Mouse (Mus musculus): ENCODE measurements around the gene Serf1. TPM values are rescaled to one million over a fixed set of nuclear protein-coding genes. Genes with fewer than 3 reads are reported as not detected.
"Not testable (repeated sequence)": the region's sequence is repeated elsewhere in the genome, so short reads cannot be mapped to it uniquely, and the experiment has no call there.

Gene Serf1
- polyA plus RNA-seq, 1 experiment from 2014 or later = 453 TPM

DNA sequence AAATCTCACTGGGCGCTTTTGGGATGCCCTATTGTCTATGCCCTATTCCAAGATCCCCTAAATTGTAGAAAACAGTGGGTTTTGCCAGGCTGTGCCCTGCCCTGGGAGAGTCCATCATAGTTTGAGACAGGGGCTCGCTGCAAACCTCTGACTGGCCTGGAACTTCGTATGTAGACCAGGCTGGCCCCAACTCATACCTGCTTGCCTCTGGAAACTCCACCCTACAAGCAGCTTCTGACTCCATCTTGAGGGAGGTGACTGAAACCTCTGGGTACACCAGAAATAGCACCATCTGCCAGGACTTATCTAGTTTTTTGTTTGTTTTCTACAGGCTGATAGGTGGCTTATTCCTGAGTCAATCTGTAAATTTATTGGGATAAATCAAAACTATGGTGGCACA lies 16.2 kb downstream of the Serf1 start:
- H3K27ac ChIP-seq (replicated peaks; ENCODE audit: low read depth, low read length) = no peak overlapping the region
- no peaks in the 10 kb centered on the region for H3K9me3 ChIP-seq (ENCODE audit: control insufficient read depth, low read length)
- H3K4me2 ChIP-seq (ENCODE audit: low read length) = peak overlapping the region; percentile 76
- no peaks in the 10 kb centered on the region for H3K27me3 ChIP-seq (ENCODE audit: control insufficient read depth, insufficient read depth, low read length)
- peak overlapping the region; percentile 96 for H3K4me3 ChIP-seq (replicated peaks; ENCODE audit: low read depth, low read length)
- no peak for DNase-seq
- peaks cover 23% of the 10 kb centered on the region for H3K36me3 ChIP-seq (ENCODE audit: control insufficient read depth, insufficient read depth, low read length)
- peaks cover 11% of the 10 kb centered on the region for H3K4me1 ChIP-seq (ENCODE audit: control insufficient read depth, insufficient read depth, low read length)
- peak overlapping the region; percentile 55; the same call in 1 of the 2 replicates for H3K9ac ChIP-seq (replicated peaks; ENCODE audit: low read length)
- WGBS = 82% methylated on average over 3 of the region's 3 CpGs
- peak; percentile 59; the same call in 1 of the 2 replicates for ATAC-seq (ENCODE audit: low FRiP score, low TSS enrichment)

DNA sequence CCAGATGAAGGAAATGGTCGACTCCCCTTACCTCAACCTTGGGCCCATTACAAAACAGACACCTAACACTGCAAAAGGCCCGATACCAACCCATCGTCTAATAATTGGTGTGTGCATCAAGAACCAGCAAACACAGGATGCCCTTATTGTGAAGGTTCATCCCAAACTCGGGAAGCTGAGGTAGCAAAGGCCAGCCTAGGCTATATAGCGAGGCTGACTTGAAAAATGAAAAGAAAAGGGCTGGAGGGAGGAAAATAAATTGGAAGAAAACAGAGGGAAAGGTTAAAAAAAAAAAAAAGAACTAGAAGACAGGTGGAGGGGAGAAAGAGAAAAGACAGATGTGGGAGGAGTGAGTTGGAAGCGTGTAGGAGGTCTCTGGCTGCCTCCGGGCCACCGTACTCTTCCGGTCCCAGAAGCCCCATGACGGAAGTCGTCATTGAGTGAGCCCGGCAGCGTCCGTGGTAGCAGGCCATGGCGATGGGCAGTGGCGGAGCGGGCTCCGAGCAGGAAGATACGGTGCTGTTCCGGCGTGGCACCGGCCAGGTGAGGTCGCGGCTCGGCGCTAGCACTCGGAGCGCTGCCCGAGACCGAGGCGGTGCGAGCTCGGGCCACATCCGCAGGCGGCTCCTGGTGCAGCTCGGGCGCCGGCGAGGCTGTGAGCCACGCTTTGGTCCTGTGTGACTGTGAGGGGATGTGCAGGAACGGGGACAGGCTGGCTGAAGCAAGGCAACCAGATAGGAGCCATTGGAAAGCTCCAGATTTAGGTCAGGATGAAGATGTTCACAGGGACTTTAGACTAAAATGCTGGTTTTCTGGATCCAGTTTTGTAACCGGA lies 16.8 kb downstream of the Serf1 start, which contains the start of gene Smn1:
Smn1 (plus strand) TSS at position 430 of the 835 bp plus-strand sequence.
- Histone ChIP-seq H3K27ac (replicated peaks; ENCODE audit: low read depth, low read length) (peak within 1 kb of the TSS; percentile 15), H3K27me3 (ENCODE audit: control insufficient read depth, insufficient read depth, low read length) (no peaks in the 10 kb centered on the region), H3K36me3 (ENCODE audit: control insufficient read depth, insufficient read depth, low read length) (peaks cover 27% of the 10 kb centered on the region), H3K9me3 (ENCODE audit: control insufficient read depth, low read length) (no peaks in the 10 kb centered on the region), H3K4me1 (ENCODE audit: control insufficient read depth, insufficient read depth, low read length) (peaks cover 11% of the 10 kb centered on the region), H3K4me2 (ENCODE audit: low read length) (peak within 1 kb of the TSS; percentile 76), H3K9ac (replicated peaks; ENCODE audit: low read length) (peak within 1 kb of the TSS; percentile 81), H3K4me3 (replicated peaks; ENCODE audit: low read depth, low read length) (peak within 1 kb of the TSS; percentile 96)
- ATAC-seq (ENCODE audit: low FRiP score, low TSS enrichment) (peak; percentile 98), DNase-seq (peak; percentile 96)
- 5% methylated on average over 38 of the region's 42 CpGs for WGBS

GRCm38 (mm10) chr13:100125258-100125643 lies 17.4 kb downstream of the Serf1 start:
- H3K4me3 ChIP-seq (replicated peaks; ENCODE audit: low read depth, low read length) = peak overlapping the region; percentile 96
- H3K27ac ChIP-seq (replicated peaks; ENCODE audit: low read depth, low read length) = no peak overlapping the region
- H3K36me3 ChIP-seq (ENCODE audit: control insufficient read depth, insufficient read depth, low read length) = peaks cover 27% of the 10 kb centered on the region
- H3K9ac ChIP-seq (replicated peaks; ENCODE audit: low read length) = peak overlapping the region; percentile 81
- 5% methylated on average over 10 of the region's 10 CpGs for WGBS
- H3K4me1 ChIP-seq (ENCODE audit: control insufficient read depth, insufficient read depth, low read length) = peaks cover 11% of the 10 kb centered on the region
- ATAC-seq (ENCODE audit: low FRiP score, low TSS enrichment) = no peak; the same call in 1 of the 2 replicates
- no peaks in the 10 kb centered on the region for H3K27me3 ChIP-seq (ENCODE audit: control insufficient read depth, insufficient read depth, low read length)
- no peaks in the 10 kb centered on the region for H3K9me3 ChIP-seq (ENCODE audit: control insufficient read depth, low read length)
- H3K4me2 ChIP-seq (ENCODE audit: low read length) = peak overlapping the region; percentile 76
- DNase-seq = no peak

DNA sequence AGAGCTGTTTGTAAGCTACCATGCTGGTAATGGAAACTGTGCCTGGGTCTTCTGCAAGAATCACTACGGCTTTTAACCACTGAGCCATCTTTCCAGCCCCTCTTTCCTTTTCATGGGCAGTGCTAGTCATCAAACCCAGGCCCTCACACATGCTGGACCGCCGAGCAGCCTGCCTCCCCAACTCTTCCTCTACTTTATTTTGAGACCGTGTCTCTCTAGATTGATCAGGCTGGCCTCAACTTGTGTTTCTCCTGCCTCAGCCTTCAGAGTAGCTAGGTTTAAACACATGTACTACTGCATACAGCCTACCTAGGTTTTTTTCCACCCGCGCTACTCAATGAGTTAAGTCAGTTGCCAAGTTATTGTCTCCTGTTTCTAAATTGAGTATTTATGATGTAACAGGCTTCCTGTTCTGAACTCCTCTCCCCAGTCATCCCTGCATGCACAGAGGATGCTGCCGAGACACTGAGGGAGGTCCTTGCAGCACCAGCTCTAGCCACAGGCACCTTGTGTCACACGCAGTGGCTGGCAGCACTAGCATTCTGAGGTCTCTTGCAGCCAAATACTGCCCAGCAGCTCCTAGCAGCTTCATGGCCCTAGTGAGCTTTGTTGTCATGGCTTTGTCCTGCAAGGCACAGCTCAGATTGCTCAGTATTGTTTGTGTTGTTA lies 34.0 kb downstream of the Serf1 start:
- Histone ChIP-seq H3K9me3 (ENCODE audit: control insufficient read depth, low read length) (no peaks in the 10 kb centered on the region), H3K9ac (replicated peaks; ENCODE audit: low read length) (no peak overlapping the region), H3K36me3 (ENCODE audit: control insufficient read depth, insufficient read depth, low read length) (peaks cover 22% of the 10 kb centered on the region), H3K27ac (replicated peaks; ENCODE audit: low read depth, low read length) (no peak overlapping the region), H3K4me3 (replicated peaks; ENCODE audit: low read depth, low read length) (no peak overlapping the region), H3K4me1 (ENCODE audit: control insufficient read depth, insufficient read depth, low read length) (no peaks in the 10 kb centered on the region), H3K4me2 (ENCODE audit: low read length) (no peak overlapping the region), H3K27me3 (ENCODE audit: control insufficient read depth, insufficient read depth, low read length) (no peaks in the 10 kb centered on the region)
- ATAC-seq (ENCODE audit: low FRiP score, low TSS enrichment) (no peak), DNase-seq (no peak)
- 85% methylated on average over 8 of the region's 8 CpGs for WGBS

GRCm38 (mm10) chr13:100152659-100153058 lies 44.8 kb downstream of the Serf1 start:
- Histone ChIP-seq H3K4me3 (replicated peaks; ENCODE audit: low read depth, low read length) (no peak overlapping the region), H3K27ac (replicated peaks; ENCODE audit: low read depth, low read length) (no peak overlapping the region), H3K9ac (replicated peaks; ENCODE audit: low read length) (no peak overlapping the region), H3K36me3 (ENCODE audit: control insufficient read depth, insufficient read depth, low read length) (no peaks in the 10 kb centered on the region), H3K4me2 (ENCODE audit: low read length) (no peak overlapping the region), H3K9me3 (ENCODE audit: control insufficient read depth, low read length) (no peaks in the 10 kb centered on the region), H3K27me3 (ENCODE audit: control insufficient read depth, insufficient read depth, low read length) (no peaks in the 10 kb centered on the region), H3K4me1 (ENCODE audit: control insufficient read depth, insufficient read depth, low read length) (no peaks in the 10 kb centered on the region)
- 60% methylated on average over 1 of the region's 1 CpGs for WGBS
- DNase-seq = no peak
- ATAC-seq (ENCODE audit: low FRiP score, low TSS enrichment) = no peak

DNA sequence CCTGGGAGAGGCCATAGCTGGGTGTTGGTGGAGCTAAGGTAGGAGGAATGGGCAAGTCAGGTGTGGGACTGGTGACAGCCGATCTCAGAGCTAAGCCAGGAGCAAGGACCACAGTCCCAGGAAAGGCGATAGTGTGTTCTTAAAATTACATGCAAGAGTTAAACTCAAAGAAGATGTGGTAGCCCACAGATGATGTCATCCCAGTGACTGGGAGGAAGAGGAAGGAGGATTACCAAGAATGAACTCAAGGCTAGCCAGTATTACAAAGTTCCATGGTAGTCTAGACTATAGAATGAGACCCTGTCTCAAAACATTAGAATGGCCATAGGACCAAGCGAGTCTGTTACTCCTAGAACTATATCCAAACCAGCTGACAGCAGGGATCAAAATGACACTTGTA lies 48.8 kb downstream of the Serf1 start:
- Histone ChIP-seq H3K4me3 (replicated peaks; ENCODE audit: low read depth, low read length) (no peak overlapping the region), H3K36me3 (ENCODE audit: control insufficient read depth, insufficient read depth, low read length) (no peaks in the 10 kb centered on the region), H3K9me3 (ENCODE audit: control insufficient read depth, low read length) (no peaks in the 10 kb centered on the region), H3K4me1 (ENCODE audit: control insufficient read depth, insufficient read depth, low read length) (no peaks in the 10 kb centered on the region), H3K9ac (replicated peaks; ENCODE audit: low read length) (no peak overlapping the region), H3K27me3 (ENCODE audit: control insufficient read depth, insufficient read depth, low read length) (no peaks in the 10 kb centered on the region), H3K27ac (replicated peaks; ENCODE audit: low read depth, low read length) (no peak overlapping the region), H3K4me2 (ENCODE audit: low read length) (no peak overlapping the region)
- no peak for DNase-seq
- ATAC-seq (ENCODE audit: low FRiP score, low TSS enrichment) = no peak
- WGBS = 95% methylated on average over 3 of the region's 3 CpGs

GRCm38 (mm10) chr13:100161171-100161870 lies 53.5 kb downstream of the Serf1 start:
- H3K4me2 ChIP-seq (ENCODE audit: low read length); H3K27me3 ChIP-seq (ENCODE audit: control insufficient read depth, insufficient read depth, low read length); H3K4me1 ChIP-seq (ENCODE audit: control insufficient read depth, insufficient read depth, low read length); DNase-seq; H3K27ac ChIP-seq (replicated peaks; ENCODE audit: low read depth, low read length); ATAC-seq (ENCODE audit: low FRiP score, low TSS enrichment); H3K4me3 ChIP-seq (replicated peaks; ENCODE audit: low read depth, low read length); H3K9ac ChIP-seq (replicated peaks; ENCODE audit: low read length); H3K9me3 ChIP-seq (ENCODE audit: control insufficient read depth, low read length); H3K36me3 ChIP-seq (ENCODE audit: control insufficient read depth, insufficient read depth, low read length): not testable (repeated sequence)
- 88% methylated on average over 11 of the region's 11 CpGs for WGBS

DNA sequence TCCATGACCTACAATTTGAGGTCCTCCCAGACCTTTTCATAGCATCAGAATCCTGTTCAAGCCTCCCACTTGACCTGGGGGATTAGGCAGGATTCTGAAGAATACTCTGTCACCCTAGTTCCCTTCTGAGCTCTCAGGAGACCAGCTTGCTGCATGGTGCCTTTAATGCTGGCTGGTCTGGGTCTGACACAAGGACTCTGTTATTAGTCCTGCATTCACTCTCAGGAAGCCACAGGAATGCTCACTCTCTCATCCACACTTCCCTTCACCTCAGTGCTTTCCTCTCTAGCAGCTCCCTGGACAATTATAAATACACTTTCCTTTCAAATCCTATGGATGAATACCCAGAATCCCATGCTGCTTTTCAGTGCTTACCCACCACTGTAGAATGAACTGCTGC lies 54.7 kb downstream of the Serf1 start:
- not testable (repeated sequence) for H3K27ac ChIP-seq (replicated peaks; ENCODE audit: low read depth, low read length); H3K4me2 ChIP-seq (ENCODE audit: low read length); DNase-seq; H3K27me3 ChIP-seq (ENCODE audit: control insufficient read depth, insufficient read depth, low read length); H3K9ac ChIP-seq (replicated peaks; ENCODE audit: low read length); H3K9me3 ChIP-seq (ENCODE audit: control insufficient read depth, low read length); H3K36me3 ChIP-seq (ENCODE audit: control insufficient read depth, insufficient read depth, low read length); ATAC-seq (ENCODE audit: low FRiP score, low TSS enrichment); H3K4me3 ChIP-seq (replicated peaks; ENCODE audit: low read depth, low read length); H3K4me1 ChIP-seq (ENCODE audit: control insufficient read depth, insufficient read depth, low read length)

All from midbrain, embryonic 14.5 days (tissue).